Mouse (Mus musculus) monocyte, adult 2 months (primary cell): Measurements from ENCODE around the gene Zfp28.
"Not testable (repeated sequence)": the region's sequence is repeated elsewhere in the genome, so short reads cannot be mapped to it uniquely, and the experiment has no call there.

Source experiments
- DNase-seq, 2 experiments: peaks; one replicate each; pipeline ENCODE4 v3.0.0; 2022; ENCODE audit warnings: low spot score in 2 of 2, low read depth in 1 of 2

Gene Zfp28

GRCm38 (mm10) chr7:6383044-6383455 lies at the start of gene Zfp28:
TSS of gene Zfp28 (plus strand) at chr7:6383295.
- DNase-seq: peak; percentile 61 to 66

GRCm38 (mm10) chr7:6339865-6340264 lies 43.2 kb upstream of the Zfp28 start:
- no peak for DNase-seq

DNA sequence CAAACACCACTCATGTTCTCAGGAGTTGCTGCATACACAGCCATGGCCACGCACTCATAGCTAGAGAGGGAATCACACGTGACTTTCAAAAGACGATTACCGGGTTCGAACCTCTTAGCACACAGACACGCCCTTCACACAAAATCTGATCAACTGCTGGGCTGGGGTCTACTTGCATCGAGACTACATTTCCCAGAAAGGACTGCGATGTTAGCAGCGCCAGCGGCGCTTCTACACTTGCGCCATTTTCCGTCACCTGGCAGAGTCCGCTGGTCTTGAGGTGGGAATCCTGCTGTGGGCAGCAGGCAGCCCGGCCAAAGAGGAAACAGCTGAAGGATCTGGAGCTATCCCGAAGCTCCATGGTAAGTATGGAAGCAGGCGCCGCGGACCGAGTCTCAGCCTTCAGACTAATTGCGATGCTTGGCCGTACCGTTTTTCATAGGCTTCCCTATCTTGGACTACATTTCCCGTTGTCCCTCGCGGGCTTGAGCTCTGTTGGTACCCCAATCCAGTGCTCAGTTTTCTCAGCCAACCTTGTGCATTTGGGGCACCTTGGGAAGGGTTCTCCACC lies 39.5 kb upstream of the Zfp28 start, which contains the start of gene Gm3854:
Gene Gm3854, plus strand, starts transcription at position 259 of the 571 bp plus-strand sequence.
- DNase-seq: no peak

DNA sequence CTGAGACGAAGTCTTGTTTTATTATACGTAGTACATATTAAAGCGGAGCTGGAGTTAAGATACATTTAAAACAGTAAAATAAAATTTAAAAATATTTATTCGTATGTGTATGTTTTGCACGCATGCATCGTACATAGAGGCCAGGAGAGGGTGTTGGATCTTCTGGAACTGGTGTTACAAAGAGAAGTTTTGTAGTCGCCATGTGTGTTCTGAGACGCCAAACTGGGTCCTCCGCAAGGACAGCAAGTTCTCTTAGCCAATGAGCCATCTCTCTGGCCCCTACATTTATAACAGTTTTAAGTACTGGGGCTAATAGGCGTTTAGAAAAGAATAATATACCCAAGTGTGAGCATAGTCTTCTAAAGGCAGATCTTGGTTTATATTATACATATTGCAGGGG lies 39.0 kb upstream of the Zfp28 start:
- no peak for DNase-seq

- no peak for DNase-seq
Measured at GRCm38 (mm10) chr7:6358121-6358520, 25.0 kb upstream of the Zfp28 start.

DNA sequence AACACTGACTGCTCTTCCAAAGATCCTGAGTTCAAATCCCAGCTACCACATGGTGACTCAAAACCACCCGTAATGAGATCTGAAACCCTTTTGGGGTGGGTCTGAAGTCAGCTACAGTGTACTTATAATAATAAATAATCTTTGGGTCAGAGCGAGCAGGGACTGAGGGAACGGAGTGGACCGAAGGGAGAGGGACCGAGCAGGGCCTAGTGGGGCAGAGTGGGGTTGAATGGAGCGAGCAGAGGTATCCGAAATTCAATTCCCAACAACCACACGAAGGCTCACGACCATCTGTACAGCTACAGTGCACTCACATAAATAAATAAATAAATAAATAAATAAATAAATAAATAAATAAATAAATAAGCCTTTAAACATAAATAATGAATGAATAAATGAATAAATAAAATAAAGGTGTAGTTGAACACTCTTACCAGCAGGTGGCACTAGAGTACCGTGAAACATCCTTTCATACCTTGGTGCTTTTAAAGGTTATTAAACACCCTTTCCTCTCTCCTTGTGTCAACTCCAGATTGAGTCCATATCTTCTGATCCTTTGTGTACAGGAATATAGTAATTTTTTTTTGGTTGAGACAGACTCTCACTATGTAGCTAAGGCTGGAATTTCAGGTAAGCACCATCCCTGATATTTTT lies 24.0 kb upstream of the Zfp28 start:
- DNase-seq: no peak

DNA sequence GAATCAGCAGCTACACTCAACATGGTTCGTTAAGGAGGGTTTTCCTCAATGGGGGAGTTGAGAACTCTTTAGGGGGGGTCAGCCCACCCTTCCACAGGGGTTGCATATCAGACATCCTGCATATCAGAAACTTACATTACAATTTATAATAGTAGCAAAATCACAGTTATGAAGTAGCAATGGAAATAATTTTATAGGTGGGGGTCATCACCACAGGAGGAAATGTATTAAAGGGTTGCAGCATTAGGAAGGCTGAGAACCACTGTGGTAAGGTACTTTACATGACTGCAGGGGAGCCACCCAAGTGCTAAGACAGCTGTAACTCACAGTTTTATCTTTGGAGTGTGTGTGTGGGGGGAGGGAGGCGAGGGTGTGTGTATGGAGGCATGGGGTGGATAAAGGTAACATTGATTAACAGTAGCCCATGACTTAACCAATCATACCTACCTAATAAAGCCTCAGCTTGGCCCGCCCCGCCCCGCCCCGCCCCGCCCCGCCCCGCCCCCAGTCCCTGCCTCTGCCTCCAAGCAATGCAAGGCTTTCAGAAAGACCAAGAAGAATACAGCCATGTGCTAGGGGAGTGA lies 22.5 kb upstream of the Zfp28 start:
- no peak for DNase-seq

DNA sequence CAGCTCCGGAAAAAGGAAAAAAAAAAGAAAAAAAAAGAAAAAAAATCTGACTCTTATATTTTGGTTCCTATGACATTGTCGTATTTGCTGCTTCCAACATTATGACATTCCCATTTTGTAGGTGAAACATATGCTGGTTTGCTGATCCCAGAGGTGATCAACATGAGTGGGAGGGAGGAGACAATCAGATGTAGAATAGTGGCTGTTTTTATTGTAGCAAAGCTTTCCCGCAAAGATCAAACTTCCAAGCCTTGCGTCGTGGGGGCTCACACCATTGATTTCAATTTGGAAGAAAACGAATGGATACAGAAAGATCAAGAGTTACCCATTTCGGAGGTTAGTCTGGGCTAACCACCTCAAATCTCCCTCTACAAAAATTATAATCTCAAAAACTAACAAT lies 21.3 kb upstream of the Zfp28 start:
- no peak for DNase-seq

DNA sequence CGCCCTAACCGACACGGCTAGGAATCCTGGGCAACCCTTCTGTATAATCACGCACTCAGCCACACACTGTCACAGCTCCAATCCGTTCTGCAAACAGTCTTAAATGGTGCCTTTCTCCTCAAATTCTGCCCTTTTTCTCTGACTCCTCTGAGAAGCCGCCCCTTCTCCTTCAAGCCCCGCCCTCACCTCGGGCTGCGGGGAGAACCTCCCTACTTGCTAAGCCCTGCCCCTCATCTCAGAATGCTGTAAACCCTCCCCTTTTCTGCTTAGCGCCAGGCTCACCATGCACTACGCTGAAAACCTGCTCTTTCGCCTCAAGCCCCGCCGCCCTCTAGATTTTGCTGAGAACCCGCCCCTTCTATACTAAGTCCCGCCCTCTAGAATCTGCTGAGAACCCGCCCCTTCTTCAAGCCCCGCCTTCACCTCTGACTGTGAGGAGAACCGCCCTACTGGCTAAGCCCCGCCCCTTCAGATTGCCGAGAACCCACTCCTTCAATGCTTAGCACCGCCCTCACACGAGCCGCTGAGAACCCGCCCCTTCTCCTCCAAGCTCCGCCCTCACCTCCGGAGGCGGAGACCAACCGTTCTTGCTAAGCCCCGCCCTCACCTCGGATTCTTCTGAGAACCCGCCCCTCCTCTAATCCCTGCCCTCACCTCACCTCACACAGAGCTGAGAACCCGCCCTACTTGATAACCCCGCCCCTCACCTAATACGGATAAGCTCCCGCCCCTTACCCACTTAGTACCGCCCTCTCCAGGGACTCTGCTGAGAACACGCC lies 20.6 kb upstream of the Zfp28 start:
- DNase-seq: peak; percentile 93 to 97

DNA sequence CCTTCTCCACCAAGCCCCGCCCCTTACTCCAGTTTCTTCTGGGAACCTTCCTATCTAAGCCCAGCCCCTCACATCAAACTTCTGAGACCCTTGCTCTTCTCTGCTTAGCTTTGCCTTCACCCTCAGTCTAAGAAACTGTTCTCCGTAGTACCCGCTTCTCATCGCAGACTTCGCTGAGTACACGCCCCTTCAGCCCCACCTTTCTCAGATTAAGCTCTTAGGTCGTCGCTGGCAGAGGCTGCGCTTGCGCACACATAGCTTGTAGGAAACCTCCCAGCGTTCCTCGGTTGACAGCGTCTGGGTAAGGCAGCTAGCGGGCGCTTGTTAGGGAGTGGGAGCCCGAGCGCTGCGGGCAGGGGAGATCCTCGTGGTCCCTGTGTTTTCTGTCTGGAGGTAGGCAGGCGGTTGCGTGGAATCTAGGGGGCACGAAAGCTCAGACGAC lies 20.0 kb upstream of the Zfp28 start, which contains the start of gene Zfp78:
Gene Zfp78, plus strand, starts transcription at position 234 of the 442 bp plus-strand sequence.
- DNase-seq: peak in 1 of 2 experiments; percentile 29

DNA sequence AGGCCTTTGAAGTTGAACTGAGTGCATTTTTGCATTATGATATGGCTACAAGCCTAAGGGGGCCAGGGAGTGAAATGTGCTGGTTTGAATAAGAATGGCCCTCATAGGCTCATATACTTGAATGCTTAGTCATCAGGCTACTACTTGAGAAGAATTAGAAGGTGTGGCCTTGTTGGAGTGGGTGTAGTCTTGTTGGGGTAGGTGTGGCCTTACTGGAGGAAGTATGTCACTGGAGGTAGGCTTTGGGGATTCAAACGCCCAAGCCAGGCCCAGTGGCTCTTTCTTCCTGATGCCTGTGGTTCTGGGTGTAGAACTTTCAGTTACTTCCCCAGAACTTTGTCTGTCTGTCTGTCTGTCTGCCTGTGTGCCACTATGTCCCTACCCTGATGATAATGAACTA lies 18.3 kb upstream of the Zfp28 start:
- no peak for DNase-seq

- DNase-seq: no peak
Measured at GRCm38 (mm10) chr7:6367185-6367584, 15.9 kb upstream of the Zfp28 start.

GRCm38 (mm10) chr7:6368146-6368545 lies 14.9 kb upstream of the Zfp28 start:
- DNase-seq: not testable (repeated sequence)

GRCm38 (mm10) chr7:6369460-6369859 lies 13.6 kb upstream of the Zfp28 start:
- DNase-seq: no peak

GRCm38 (mm10) chr7:6372993-6373392 lies 10.1 kb upstream of the Zfp28 start:
- no peak for DNase-seq

DNA sequence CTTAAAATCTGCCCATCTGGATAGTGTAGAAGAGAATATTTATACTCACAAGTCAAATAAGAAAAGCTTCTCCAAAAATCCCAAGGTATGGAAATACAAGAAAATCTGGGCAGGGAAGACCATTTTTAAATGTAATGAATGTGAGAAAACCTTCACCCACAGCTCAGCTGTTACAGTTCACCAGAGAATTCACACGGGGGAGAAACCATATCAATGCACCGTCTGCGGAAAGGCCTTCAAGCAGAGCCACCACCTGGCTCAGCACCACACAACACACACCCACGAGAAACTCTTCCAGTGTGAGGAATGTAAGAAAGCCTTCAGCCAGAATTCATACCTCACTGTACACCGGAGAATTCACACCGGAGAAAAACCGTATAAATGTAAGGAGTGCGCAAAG lies 4.7 kb upstream of the Zfp28 start:
- no peak for DNase-seq

- DNase-seq: no peak
Measured at GRCm38 (mm10) chr7:6381431-6381830, 1.7 kb upstream of the Zfp28 start.

- no peak for DNase-seq
Measured at GRCm38 (mm10) chr7:6384011-6384410, 916 bp downstream of the Zfp28 start.

GRCm38 (mm10) chr7:6386995-6387394 lies 3.9 kb downstream of the Zfp28 start:
- DNase-seq: no peak

DNA sequence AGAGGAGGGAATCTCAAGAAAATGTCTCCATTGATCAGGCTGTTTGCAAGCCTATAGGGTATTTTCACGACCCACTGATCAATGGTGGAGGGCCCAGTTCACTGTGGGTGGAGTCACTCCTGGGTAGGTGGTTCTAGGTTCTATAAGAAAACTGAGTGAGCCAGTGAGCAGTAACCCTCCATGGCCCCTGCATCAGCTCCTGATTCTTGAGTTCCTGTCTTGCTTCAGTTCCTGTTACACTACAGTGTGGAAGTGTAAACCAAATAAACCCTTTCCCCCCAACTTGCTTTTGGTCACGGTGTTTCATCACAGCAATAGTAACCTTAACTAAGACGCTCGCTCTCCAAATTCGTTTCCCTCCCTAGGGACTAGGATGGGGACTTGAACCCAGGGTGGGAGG lies 5.9 kb downstream of the Zfp28 start:
- DNase-seq: no peak

GRCm38 (mm10) chr7:6389449-6389848 lies 6.4 kb downstream of the Zfp28 start:
- DNase-seq: no peak
